16 mouse cellular contexts compared by ENCODE assay signal in the genomic region with DNA sequence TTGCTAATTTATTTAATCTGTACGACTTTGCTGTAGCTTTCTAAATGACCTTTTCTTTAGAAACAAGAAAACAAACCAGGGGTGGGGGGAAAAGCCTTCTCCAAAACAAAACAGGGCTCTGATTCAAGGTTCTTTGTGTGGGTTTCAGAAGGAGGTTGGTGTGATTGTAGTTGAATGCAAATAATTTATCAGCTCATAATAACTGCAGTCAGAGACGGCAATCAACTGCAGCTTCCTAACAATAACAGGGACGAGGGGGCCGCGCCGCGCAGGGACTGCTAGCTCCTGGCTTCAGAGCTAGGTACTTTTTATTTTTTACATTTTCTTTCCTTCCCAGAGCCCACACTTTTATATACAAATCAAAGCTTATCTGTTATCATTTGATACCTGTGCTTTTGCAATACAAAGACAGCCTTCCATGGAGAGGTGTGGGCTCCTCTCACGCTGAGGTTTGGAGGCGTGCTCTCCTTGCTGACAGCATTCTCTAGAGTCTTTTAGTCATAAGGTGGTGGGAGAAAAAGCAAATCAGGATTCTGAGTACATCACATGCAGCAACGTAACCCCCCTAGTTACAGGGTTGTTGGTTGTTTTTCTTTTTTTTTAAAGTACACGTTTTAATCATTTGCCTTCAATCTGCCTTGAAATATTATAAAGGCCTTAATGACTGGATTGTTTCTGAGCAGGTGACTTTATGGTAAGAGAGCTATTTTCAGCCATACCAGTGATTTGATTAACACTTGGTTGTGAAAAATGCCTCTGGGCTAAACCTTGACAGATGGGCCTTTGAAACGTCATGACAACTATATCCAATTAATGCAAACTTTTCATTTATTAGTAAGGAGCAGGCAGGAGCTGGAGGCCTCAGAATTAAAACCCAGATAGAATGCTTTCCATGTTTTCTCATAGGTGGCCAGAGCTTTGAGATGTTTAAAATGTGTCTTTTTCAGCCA. TPM values are rescaled to one million over a fixed set of nuclear protein-coding genes. Genes with fewer than 3 reads are reported as not detected.
DNase-seq lines count a peak whose midpoint lies in the region; ATAC-seq and TF ChIP-seq lines count a peak whose summit lies in the region.
"Had no signal": no experiment of that assay in that cellular context is flagged by ENCODE, and none has a peak within 500 bp of the region (broad histone marks: within the 10 kb centered on the region; RNA-seq: fewer than 3 reads in every experiment).

No protein-coding gene starts in this region.

- ATAC-seq in heart, embryonic 13.5 days (ENCODE audit: extremely low read depth, insufficient number of reproducible peaks, low FRiP score, low TSS enrichment): no peak
- no peak for ATAC-seq in hindbrain, embryonic 13.5 days (ENCODE audit: low FRiP score)
- no peak; the same call in 1 of the 2 replicates for ATAC-seq in midbrain, embryonic 14.5 days (ENCODE audit: low FRiP score, low TSS enrichment)
- no peak for ATAC-seq in megakaryocyte progenitor cell, adult 5-6 weeks (replicated peaks; ENCODE audit: poor library complexity)

- no peaks in the 10 kb centered on the region for H3K9me3 ChIP-seq in heart, embryonic 13.5 days
- no peaks in the 10 kb centered on the region for H3K9me3 ChIP-seq in hindbrain, embryonic 13.5 days
- no peaks in the 10 kb centered on the region for H3K9me3 ChIP-seq in midbrain, embryonic 14.5 days (ENCODE audit: control insufficient read depth, low read length)
- H3K9me3 ChIP-seq: embryonic facial prominence, embryonic 12.5 days; heart, embryonic 12.5 days had no signal

- no peak for TF ChIP-seq POLR2A in cortical plate, adult 2 months (IDR thresholded peaks at IDR 0.05; ENCODE audit: extremely low read depth, insufficient read depth, low read length)

- H3K4me2 ChIP-seq in heart, embryonic 13.5 days: peak overlapping the region; percentile 46; the same call in 1 of the 2 replicates
- peak overlapping the region; percentile 37 for H3K4me2 ChIP-seq in hindbrain, embryonic 13.5 days
- peak overlapping the region; percentile 35 for H3K4me2 ChIP-seq in midbrain, embryonic 14.5 days (ENCODE audit: low read length)
- H3K4me2 ChIP-seq: embryonic facial prominence, embryonic 12.5 days; heart, embryonic 12.5 days; liver, embryonic 11.5 days had no signal

- no peak for TF ChIP-seq CTCF in cortical plate, adult 2 months (IDR thresholded peaks at IDR 0.05; ENCODE audit: extremely low read depth, insufficient read depth, low read length)

- H3K4me3 ChIP-seq in heart, embryonic 13.5 days: no peak overlapping the region
- H3K4me3 ChIP-seq in cortical plate, adult 2 months (ENCODE audit: insufficient read depth, low read length): no peak overlapping the region
- no peak overlapping the region for H3K4me3 ChIP-seq in hindbrain, embryonic 13.5 days
- no peak overlapping the region for H3K4me3 ChIP-seq in midbrain, embryonic 14.5 days (replicated peaks; ENCODE audit: low read depth, low read length)
- H3K4me3 ChIP-seq: embryonic facial prominence, embryonic 12.5 days; heart, embryonic 12.5 days had no signal

- no peaks in the 10 kb centered on the region for H3K27me3 ChIP-seq in heart, embryonic 13.5 days (replicated peaks)
- no peaks in the 10 kb centered on the region for H3K27me3 ChIP-seq in hindbrain, embryonic 13.5 days
- H3K27me3 ChIP-seq in midbrain, embryonic 14.5 days (ENCODE audit: control insufficient read depth, insufficient read depth, low read length): no peaks in the 10 kb centered on the region
- H3K27me3 ChIP-seq: embryonic facial prominence, embryonic 12.5 days; heart, embryonic 12.5 days had no signal

- peak overlapping the region; percentile 14; the same call in 1 of the 2 replicates for H3K9ac ChIP-seq in heart, embryonic 13.5 days
- H3K9ac ChIP-seq in hindbrain, embryonic 13.5 days: peak overlapping the region; percentile 43
- H3K9ac ChIP-seq in midbrain, embryonic 14.5 days (replicated peaks; ENCODE audit: low read length): peak overlapping the region; percentile 49
- H3K9ac ChIP-seq: embryonic facial prominence, embryonic 12.5 days; heart, embryonic 12.5 days had no signal

- no peak for DNase-seq in heart, adult 9 months (ENCODE audit: low spot score in 2 of 2)
- DNase-seq in midbrain, embryonic 14.5 days: peak; percentile 65
- no peak for DNase-seq in frontal cortex, postnatal 10 days (ENCODE audit: low spot score in 2 of 2)
- DNase-seq in thymus, postnatal 14 days: no peak
- DNase-seq: cerebellum, postnatal 10 days; kidney, adult 11 months; right cerebral cortex, postnatal 4 days; thymus, postnatal 36 days had no signal

- H3K4me1 ChIP-seq in heart, embryonic 13.5 days: peaks cover 22% of the 10 kb centered on the region
- peaks cover 7% of the 10 kb centered on the region for H3K4me1 ChIP-seq in cortical plate, adult 2 months (ENCODE audit: control insufficient read depth, insufficient read depth, low read length)
- peaks cover 43% of the 10 kb centered on the region for H3K4me1 ChIP-seq in hindbrain, embryonic 13.5 days (replicated peaks)
- H3K4me1 ChIP-seq in midbrain, embryonic 14.5 days (ENCODE audit: control insufficient read depth, insufficient read depth, low read length): peaks cover 33% of the 10 kb centered on the region

- 61% methylated on average over 12 of the region's 12 CpGs for WGBS in heart, embryonic 13.5 days
- WGBS in hindbrain, embryonic 13.5 days: 21% methylated on average over 12 of the region's 12 CpGs
- WGBS in midbrain, embryonic 14.5 days: 32% methylated on average over 12 of the region's 12 CpGs

- no peaks in the 10 kb centered on the region for H3K36me3 ChIP-seq in heart, embryonic 13.5 days
- H3K36me3 ChIP-seq in hindbrain, embryonic 13.5 days: no peaks in the 10 kb centered on the region
- H3K36me3 ChIP-seq in midbrain, embryonic 14.5 days (ENCODE audit: control insufficient read depth, insufficient read depth, low read length): no peaks in the 10 kb centered on the region
- H3K36me3 ChIP-seq: embryonic facial prominence, embryonic 12.5 days; heart, embryonic 12.5 days had no signal

- H3K27ac ChIP-seq in heart, embryonic 13.5 days (replicated peaks): no peak overlapping the region
- peak overlapping the region; percentile 70; the same call in 1 of the 2 replicates for H3K27ac ChIP-seq in cortical plate, adult 2 months (ENCODE audit: insufficient read depth, low read length)
- H3K27ac ChIP-seq in hindbrain, embryonic 13.5 days: peak overlapping the region; percentile 83
- peak overlapping the region; percentile 78 for H3K27ac ChIP-seq in midbrain, embryonic 14.5 days (replicated peaks; ENCODE audit: low read depth, low read length)

RNA-seq across cellular contexts. Expression of a gene that starts 26.8 kb away (rescaled TPM):
- polyA plus RNA-seq in heart, embryonic 13.5 days (2015; fragmentation: Nextera tagmentation; extraction: Ambion mirVana): 20.7 and 23.0 TPM in 2 replicates
- 43.0 and 43.6 TPM in 2 replicates for polyA plus RNA-seq in cortical plate, adult 2 months (2012; rRNA removed)
- polyA plus RNA-seq in hindbrain, embryonic 13.5 days (2015; fragmentation: Nextera tagmentation; extraction: Ambion mirVana): 40.0 and 40.3 TPM in 2 replicates
- 35.8 and 38.9 TPM in 2 replicates for polyA plus RNA-seq in midbrain, embryonic 14.5 days (2014; fragmentation: Nextera tagmentation; extraction: Ambion mirVana)
- total RNA-seq in megakaryocyte progenitor cell, adult 5-6 weeks (2015): 11.6 and 14.3 TPM in 2 replicates
- 12.5 and 19.1 TPM in 2 replicates for total RNA-seq in megakaryocyte progenitor cell, adult 5-6 weeks (2017)

RNA-seq across cellular contexts. Expression of a gene that starts 26.9 kb away (rescaled TPM):
- polyA plus RNA-seq in heart, embryonic 13.5 days (2015; fragmentation: Nextera tagmentation; extraction: Ambion mirVana): 23.0 and 23.4 TPM in 2 replicates
- 896 and 954 TPM in 2 replicates for polyA plus RNA-seq in cortical plate, adult 2 months (2012; rRNA removed)
- 83.8 and 90.2 TPM in 2 replicates for polyA plus RNA-seq in hindbrain, embryonic 13.5 days (2015; fragmentation: Nextera tagmentation; extraction: Ambion mirVana)
- 88.9 and 91.8 TPM in 2 replicates for polyA plus RNA-seq in midbrain, embryonic 14.5 days (2014; fragmentation: Nextera tagmentation; extraction: Ambion mirVana)
- total RNA-seq in megakaryocyte progenitor cell, adult 5-6 weeks (2015): 8.9 and 9.6 TPM in 2 replicates
- 8.2 and 8.5 TPM in 2 replicates for total RNA-seq in megakaryocyte progenitor cell, adult 5-6 weeks (2017)

RNA-seq across cellular contexts. Expression of a gene that starts 44.1 kb away (rescaled TPM):
- polyA plus RNA-seq in heart, embryonic 13.5 days (2015; fragmentation: Nextera tagmentation; extraction: Ambion mirVana): not detected in 2 replicates
- not detected in 2 replicates for polyA plus RNA-seq in cortical plate, adult 2 months (2012; rRNA removed)
- polyA plus RNA-seq in hindbrain, embryonic 13.5 days (2015; fragmentation: Nextera tagmentation; extraction: Ambion mirVana): 0.38 and 0.54 TPM in 2 replicates
- 0.97 and 2.0 TPM in 2 replicates for polyA plus RNA-seq in midbrain, embryonic 14.5 days (2014; fragmentation: Nextera tagmentation; extraction: Ambion mirVana)
- not detected in 2 replicates for total RNA-seq in megakaryocyte progenitor cell, adult 5-6 weeks (2015)
- total RNA-seq in megakaryocyte progenitor cell, adult 5-6 weeks (2017): not detected in 2 replicates
- polyA plus RNA-seq: embryonic facial prominence, embryonic 12.5 days; heart, embryonic 12.5 days; liver, embryonic 11.5 days; stomach, embryonic 14.5 days had no signal
